Mouse (Mus musculus) E14TG2a.4 (cell line): ENCODE data around the gene Apold1.

Experiments
- H3K27me3 ChIP-seq: 2 replicates; pipeline ENCODE4 v1.6.1; 2014; ENCODE audit warnings: low read length, control low read depth; ENCODE audit not compliant: insufficient read depth
- H3K36me3 ChIP-seq: 2 replicates; pipeline ENCODE4 v1.6.1; 2014; ENCODE audit warnings: low read length, control low read depth; ENCODE audit not compliant: insufficient read depth
- H3K4me1 ChIP-seq: replicated peaks from 2 replicates; pipeline ENCODE4 v1.6.1; 2014; ENCODE audit warnings: low read depth, low read length, control low read depth
- H3K4me3 ChIP-seq: replicated peaks from 2 replicates; pipeline ENCODE4 v1.5.1; 2014; ENCODE audit warnings: mild to moderate bottlenecking, low read length
- H3K9me3 ChIP-seq: 2 replicates; pipeline ENCODE4 v1.6.1; 2014; ENCODE audit warnings: low read length, control low read depth
- CTCF ChIP-seq: conservative IDR thresholded peaks from 2 replicates; pipeline ENCODE4 v1.5.1; 2014; ENCODE audit warnings: low read length
- NANOG ChIP-seq: IDR thresholded peaks from 2 replicates; pipeline ENCODE4 v1.6.1; 2014; ENCODE audit warnings: borderline replicate concordance, low read length, mixed read lengths
- POU5F1 ChIP-seq: IDR thresholded peaks from 2 replicates; pipeline ENCODE4 v1.6.1; 2014; ENCODE audit warnings: low read length, borderline replicate concordance

The Apold1 gene

GRCm38 (mm10) chr6:134947311-134948087 lies 34.0 kb upstream of the Apold1 start:
- no peaks in the 10 kb centered on the region for H3K9me3 ChIP-seq
- TF ChIP-seq CTCF (peak; percentile 55), POU5F1 (no peak)
- H3K36me3 ChIP-seq = peaks cover 26% of the 10 kb centered on the region
- H3K4me1 ChIP-seq = peaks cover 26% of the 10 kb centered on the region
- no peak overlapping the region for H3K4me3 ChIP-seq
- no peaks in the 10 kb centered on the region for H3K27me3 ChIP-seq

GRCm38 (mm10) chr6:134948522-134949061 lies 32.9 kb upstream of the Apold1 start:
- TF ChIP-seq POU5F1 (no peak), NANOG (no peak), CTCF (no peak)
- peaks cover 23% of the 10 kb centered on the region for H3K36me3 ChIP-seq
- H3K4me1 ChIP-seq = peaks cover 26% of the 10 kb centered on the region
- H3K27me3 ChIP-seq = no peaks in the 10 kb centered on the region
- no peaks in the 10 kb centered on the region for H3K9me3 ChIP-seq
- H3K4me3 ChIP-seq = no peak overlapping the region

DNA sequence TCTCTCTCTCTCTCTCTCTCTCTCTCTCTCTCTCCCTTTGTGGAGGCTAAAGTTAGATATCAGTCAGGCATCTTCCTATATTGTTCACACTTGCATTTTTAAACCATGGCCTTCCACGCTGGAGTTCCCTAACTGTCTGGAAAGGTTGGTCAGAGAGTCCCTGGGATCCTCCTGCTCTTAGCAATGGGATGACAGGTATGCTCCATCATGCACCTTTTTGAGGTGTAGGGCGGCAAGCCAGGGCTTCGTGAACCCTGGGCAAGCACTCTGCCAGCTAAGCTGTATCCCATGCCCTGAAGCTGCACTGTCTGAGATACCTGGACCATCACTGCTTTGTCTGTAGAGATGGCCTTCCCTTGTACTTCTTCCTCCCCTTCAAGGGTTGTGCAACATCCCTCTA lies 32.3 kb upstream of the Apold1 start:
- peaks cover 26% of the 10 kb centered on the region for H3K4me1 ChIP-seq
- TF ChIP-seq CTCF (no peak), POU5F1 (no peak), NANOG (no peak)
- no peak overlapping the region for H3K4me3 ChIP-seq
- H3K36me3 ChIP-seq = peaks cover 23% of the 10 kb centered on the region
- H3K9me3 ChIP-seq = no peaks in the 10 kb centered on the region
- H3K27me3 ChIP-seq = no peaks in the 10 kb centered on the region

DNA sequence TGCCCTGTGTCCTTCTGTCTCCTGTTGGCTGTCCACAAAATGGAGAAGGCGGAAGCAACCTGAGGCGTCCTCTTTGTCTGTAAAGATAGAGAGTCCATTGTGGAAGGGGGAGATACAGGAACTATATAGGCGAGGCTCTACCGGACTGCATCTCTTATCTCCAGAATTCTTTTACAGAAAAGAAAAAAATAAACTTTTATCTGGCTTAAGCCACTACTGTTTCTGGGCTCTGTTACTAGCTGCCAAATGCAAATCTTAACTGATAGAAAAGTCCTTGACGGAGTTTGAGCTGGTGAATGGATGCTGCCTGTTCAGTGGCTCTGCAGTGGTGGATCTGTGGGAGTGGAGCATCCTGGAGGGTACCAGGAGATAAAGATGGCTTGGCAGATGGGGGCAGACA lies 30.2 kb upstream of the Apold1 start:
- Histone ChIP-seq H3K9me3 (no peaks in the 10 kb centered on the region), H3K27me3 (no peaks in the 10 kb centered on the region), H3K36me3 (peaks cover 23% of the 10 kb centered on the region), H3K4me1 (peaks cover 18% of the 10 kb centered on the region), H3K4me3 (no peak overlapping the region)
- TF ChIP-seq CTCF = no peak
- no peak for TF ChIP-seq POU5F1
- TF ChIP-seq NANOG = no peak

GRCm38 (mm10) chr6:134953976-134954375 lies 27.5 kb upstream of the Apold1 start:
- no peaks in the 10 kb centered on the region for H3K9me3 ChIP-seq
- H3K36me3 ChIP-seq = peaks cover 23% of the 10 kb centered on the region
- no peaks in the 10 kb centered on the region for H3K27me3 ChIP-seq
- peaks cover 8% of the 10 kb centered on the region for H3K4me1 ChIP-seq
- TF ChIP-seq CTCF (no peak), NANOG (no peak), POU5F1 (no peak)
- no peak overlapping the region for H3K4me3 ChIP-seq

DNA sequence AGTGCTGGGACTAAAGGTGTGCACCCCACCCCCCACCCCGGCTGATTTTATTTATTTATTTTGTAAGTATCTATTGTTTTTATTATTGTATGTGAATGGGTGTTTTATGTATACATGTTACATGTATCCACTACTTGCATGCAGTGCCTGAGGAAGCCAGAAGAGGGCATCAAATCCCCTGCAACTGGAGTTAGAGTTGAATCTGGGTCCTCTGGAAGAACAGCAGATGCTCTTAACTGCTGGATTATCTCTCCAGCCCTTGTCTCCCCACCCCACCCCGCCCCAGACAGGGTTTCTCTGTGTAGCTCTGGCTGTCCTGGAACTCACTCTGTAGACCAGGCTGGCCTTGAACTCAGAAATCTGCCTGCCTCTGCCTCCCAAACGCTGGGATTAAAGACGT lies 25.1 kb upstream of the Apold1 start:
- TF ChIP-seq POU5F1 (no peak), CTCF (peak; percentile 46), NANOG (no peak)
- Histone ChIP-seq H3K4me1 (peaks cover 21% of the 10 kb centered on the region), H3K27me3 (peaks cover 2% of the 10 kb centered on the region; the same call in 1 of the 2 replicates), H3K4me3 (no peak overlapping the region), H3K36me3 (peaks cover 11% of the 10 kb centered on the region), H3K9me3 (no peaks in the 10 kb centered on the region)

DNA sequence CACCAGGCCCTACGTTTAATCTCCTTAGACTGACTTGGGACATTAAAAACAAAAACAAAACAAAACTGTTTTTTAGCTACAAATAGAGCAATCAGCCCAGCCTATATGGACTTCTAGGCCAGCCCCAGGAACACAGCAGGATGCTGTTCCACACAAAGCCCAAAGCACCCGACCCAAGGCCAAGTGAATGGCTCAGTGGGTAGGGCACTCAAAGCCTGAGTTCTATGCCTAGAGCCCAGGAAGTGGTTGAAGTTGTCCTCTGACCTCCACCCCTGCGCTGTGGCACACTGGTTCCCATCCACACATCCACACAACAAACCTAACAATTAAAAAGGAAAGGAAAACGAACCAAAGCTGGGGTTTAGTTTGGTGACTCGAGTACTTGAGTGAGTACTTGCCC lies 20.2 kb upstream of the Apold1 start:
- no peaks in the 10 kb centered on the region for H3K9me3 ChIP-seq
- peaks cover 35% of the 10 kb centered on the region for H3K4me1 ChIP-seq
- TF ChIP-seq POU5F1 (no peak), CTCF (no peak), NANOG (no peak)
- no peaks in the 10 kb centered on the region for H3K36me3 ChIP-seq
- H3K27me3 ChIP-seq = peaks cover 2% of the 10 kb centered on the region; the same call in 1 of the 2 replicates
- no peak overlapping the region for H3K4me3 ChIP-seq

DNA sequence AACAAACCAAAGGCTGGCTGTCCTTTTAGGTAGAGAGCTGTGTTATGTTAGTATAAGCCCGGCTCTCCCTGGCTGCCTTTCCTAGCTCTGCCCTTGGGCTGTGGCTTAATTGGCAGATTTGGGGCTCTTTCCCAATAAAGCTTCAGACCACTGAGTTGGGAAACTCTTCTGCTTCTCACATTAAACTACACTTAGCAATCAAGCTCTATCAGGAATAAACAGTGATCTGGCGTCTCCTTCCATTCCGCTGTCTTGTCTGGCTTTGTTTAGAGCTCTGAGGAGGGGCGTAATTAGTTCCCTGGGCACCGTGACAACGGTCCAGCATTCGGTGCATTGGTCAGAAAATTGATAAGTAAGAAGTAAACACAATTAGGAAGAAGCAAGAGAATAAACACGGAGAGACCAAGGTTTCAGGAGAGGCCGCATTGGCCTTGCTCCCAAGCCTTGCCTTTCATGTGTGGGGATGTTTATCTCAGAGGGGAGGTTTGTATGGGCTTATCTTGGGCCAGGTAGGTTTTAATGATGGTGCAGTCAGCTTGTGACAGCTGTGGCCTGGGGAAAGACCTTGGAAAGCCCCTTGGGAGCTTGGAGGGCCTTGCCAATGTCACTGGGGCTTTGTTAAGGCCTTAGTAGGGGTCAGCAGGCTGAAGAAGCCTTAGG lies 19.5 kb upstream of the Apold1 start:
- Histone ChIP-seq H3K4me1 (peaks cover 35% of the 10 kb centered on the region), H3K4me3 (no peak overlapping the region), H3K27me3 (peaks cover 2% of the 10 kb centered on the region; the same call in 1 of the 2 replicates), H3K36me3 (no peaks in the 10 kb centered on the region), H3K9me3 (no peaks in the 10 kb centered on the region)
- no peak for TF ChIP-seq CTCF

GRCm38 (mm10) chr6:134962518-134962893 lies 19.0 kb upstream of the Apold1 start:
- no peak for TF ChIP-seq NANOG
- no peak for TF ChIP-seq POU5F1
- TF ChIP-seq CTCF = no peak

More at GRCm38 (mm10) chr6:134962518-134962893, 19.0 kb upstream of the Apold1 start:
- Histone ChIP-seq H3K4me1 (peaks cover 35% of the 10 kb centered on the region), H3K4me3 (no peak overlapping the region), H3K9me3 (no peaks in the 10 kb centered on the region), H3K27me3 (peaks cover 2% of the 10 kb centered on the region; the same call in 1 of the 2 replicates), H3K36me3 (no peaks in the 10 kb centered on the region)
